Mouse (Mus musculus): ENCODE measurements around the gene Ccdc186.
"Not testable (repeated sequence)": the region's sequence is repeated elsewhere in the genome, so short reads cannot be mapped to it uniquely, and the experiment has no call there.

Ccdc186 gene

DNA sequence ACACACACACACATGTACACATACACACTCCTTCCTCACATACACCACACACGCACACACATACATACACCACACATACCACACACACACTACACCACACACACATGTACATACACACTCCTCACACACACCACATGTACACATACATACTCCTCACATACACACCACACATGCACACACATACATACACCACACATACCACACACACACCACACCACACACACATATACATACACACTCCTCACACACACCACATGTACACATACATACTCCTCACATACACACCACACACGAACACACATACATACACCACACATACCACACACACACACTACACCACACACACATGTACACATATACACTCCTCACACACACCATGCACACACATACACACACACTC is 63.7 kb downstream of the Ccdc186 start:
- DNase-seq (ENCODE audit: low read depth, low spot score): no peak

DNA sequence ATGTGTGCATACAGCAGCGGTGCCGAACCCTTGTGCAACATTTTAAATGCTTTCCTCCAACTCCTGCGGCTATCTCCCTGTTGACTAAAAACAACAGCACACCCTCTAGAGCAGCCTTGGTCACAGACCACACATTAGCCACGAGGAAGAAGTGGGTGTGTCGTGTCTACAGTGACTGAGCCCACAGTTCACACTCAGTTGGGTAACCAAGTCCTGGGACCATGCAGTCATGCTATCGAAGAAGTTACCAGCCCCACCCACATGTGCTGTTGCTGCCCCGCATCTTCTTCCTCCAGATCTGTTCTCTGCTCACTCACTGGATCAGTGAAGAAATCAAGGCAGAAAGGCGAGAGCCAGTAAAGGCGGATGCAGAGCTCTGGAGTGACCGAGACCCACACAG is 65.6 kb downstream of the Ccdc186 start:
- DNase-seq (ENCODE audit: low read depth, low spot score): no peak

DNA sequence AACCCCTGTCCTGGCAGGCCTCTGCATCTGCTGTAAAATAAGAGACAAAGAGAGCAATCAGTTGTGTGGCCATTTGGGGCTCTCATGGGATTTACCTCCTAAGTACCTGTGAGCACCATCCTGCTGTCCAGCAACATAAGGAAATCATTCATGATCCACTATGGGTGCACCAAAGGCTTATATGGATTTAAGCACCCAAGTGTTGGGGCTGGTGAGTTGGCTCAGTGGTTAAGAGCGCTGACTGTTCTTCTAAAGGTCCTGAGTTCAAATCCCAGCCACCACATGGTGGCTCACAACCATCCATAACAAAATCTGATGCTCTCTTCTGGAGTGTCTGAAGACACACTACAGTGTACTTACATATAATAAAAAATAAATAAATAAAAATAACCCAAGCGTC is 67.5 kb downstream of the Ccdc186 start:
- not testable (repeated sequence) for DNase-seq (ENCODE audit: low read depth, low spot score)

DNA sequence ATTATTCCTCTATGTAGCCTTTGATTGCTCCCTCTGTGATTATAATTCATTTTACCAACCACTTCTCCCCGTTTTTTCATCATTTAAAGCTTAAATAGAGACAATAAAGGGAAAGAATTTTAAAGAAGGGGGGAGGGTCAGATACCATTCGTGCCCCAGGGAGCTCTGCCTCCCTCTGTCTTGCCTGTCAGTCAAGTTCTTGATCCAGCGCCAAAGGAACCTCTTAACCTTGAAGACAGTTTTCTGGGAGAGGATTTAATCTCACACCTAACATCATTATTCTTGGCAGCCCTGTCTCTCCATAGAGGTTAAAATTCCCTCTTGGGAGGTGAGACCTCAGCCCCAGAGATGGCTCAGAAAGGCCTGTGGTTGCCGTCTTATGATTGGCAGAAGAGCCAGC is 71.3 kb downstream of the Ccdc186 start:
- DNase-seq (ENCODE audit: low read depth, low spot score): no peak

DNA sequence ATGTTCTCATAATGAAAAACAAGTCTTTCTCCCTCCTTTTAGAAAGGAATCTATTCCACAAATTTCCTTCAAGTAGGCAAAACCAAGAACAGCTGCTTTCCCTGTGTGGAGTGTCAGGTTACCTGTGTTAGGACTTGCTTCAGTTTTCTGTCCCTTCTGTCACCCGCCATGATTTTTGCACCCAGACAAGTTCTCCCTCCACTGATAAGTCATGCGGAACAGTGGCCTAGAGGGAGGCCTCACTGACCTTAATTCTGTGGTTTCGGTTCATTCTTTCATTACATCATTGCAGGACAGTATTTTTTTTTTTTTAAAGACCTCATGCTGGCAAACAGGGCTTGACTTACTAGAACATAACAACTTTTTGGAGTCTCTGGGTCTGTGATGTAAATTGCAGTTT is 72.6 kb downstream of the Ccdc186 start:
- no peak for DNase-seq (ENCODE audit: low read depth, low spot score)

DNA sequence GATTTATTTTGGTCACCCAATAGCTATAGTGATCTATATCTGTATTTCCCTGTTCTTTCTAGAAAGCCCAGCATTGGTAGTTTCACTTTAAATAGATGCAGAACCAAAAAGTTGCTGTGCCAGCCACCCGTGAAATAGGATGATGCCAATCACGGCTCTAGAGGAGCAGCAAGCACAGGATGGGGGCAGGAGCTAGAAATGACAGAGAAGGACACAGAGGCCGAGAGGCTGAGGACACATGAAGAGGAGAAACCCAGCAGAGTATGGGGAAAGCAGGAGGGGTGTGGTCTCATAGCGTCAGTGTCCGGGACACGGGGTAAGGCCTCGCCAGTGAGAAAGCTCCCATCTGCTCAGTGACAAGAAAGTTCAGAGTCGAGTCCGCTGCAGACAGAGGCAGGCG is 74.1 kb downstream of the Ccdc186 start:
- DNase-seq (ENCODE audit: low read depth, low spot score): no peak

DNA sequence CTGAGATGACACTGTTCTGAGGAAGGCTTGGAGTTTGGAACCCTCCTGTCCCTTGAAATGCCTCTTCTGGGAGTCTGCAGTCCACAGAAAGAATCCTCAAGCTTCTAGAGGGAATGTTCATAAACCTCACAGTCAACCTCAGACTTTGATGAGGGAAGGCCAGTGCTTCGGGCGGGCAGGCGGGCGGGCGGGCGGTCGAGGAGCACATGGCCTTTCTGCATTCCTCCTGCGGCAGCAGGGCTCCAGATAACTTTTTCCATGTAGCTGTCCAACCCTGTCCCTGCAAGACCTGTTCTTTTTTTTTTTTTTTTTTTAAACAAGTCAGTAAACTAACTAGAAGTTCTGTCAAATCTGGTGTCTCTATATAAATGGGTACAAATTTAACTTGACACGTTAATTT is 75.4 kb downstream of the Ccdc186 start:
- no peak for DNase-seq (ENCODE audit: low read depth, low spot score)

DNA sequence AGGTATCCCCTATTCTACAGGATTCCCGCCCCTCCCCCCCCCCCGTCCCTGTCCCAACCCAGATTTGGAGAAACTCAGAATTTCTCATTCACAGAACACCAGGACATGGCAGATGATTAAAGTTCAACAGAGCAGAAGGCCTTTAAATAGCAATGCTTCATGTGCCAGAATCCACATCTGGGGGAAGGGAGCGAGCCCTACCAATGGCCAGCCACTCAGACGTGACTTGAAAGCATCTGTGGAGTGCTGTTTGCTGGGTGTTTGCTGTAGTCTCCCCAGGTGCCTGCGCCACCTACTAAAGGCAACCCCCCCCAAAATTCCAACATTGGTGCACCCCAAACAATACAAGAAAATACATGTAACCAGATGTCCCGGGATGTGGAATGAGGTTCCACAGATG is 76.5 kb downstream of the Ccdc186 start:
- no peak for DNase-seq (ENCODE audit: low read depth, low spot score)

DNA sequence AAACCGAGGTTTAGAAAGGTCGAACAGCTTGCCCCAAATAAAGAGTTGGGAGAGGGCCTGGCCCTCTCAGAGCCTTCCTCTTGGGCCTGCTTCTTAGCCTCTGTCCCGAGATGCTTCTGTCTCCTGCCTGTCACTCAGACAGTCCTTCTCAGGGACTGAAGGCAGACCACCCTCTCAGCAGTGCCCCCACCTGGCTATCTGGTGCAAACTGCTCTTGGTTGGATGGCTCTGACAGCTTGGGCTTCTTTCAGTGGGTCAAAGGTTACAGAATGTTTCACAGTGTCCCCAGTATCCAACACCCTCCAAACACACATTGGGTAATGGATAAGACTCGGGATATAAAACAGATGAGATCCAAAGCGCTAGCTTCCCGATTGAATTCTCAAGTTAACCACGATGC is 76.9 kb downstream of the Ccdc186 start:
- DNase-seq (ENCODE audit: low read depth, low spot score): no peak

Data from WW6 (cell line).